Mouse (Mus musculus) MEL (cell line): ENCODE results near the gene Tedc1.

Source experiments
- CTCF ChIP-seq, 3 experiments: IDR thresholded peaks in 2 of 3; conservative IDR thresholded peaks in 1 of 3; 2 replicates each; pipeline ENCODE4 v1.5.1; 2011 to 2012; ENCODE audit warnings: low read length in 3 of 3, low read depth in 2 of 3, mild to moderate bottlenecking in 2 of 3, improper control_type of control experiment in 1 of 3, inconsistent platforms in 1 of 3, mixed read lengths in 1 of 3, moderate library complexity in 1 of 3; ENCODE audit not compliant: control insufficient read depth in 1 of 3, insufficient read depth in 1 of 3, poor library complexity in 1 of 3, severe bottlenecking in 1 of 3
- E2F4 ChIP-seq: IDR thresholded peaks from 2 replicates; pipeline ENCODE4 v1.6.1; 2011; ENCODE audit warnings: low read depth, low read length, improper control_type of control experiment, borderline replicate concordance
- EP300 ChIP-seq, 2 experiments: IDR thresholded peaks; 2 replicates each; pipeline ENCODE4 v1.6.1; 2011; ENCODE audit warnings: improper control_type of control experiment in 2 of 2, low read length in 2 of 2, low read depth in 1 of 2, mild to moderate bottlenecking in 1 of 2
- GABPA ChIP-seq: IDR thresholded peaks from 2 replicates; pipeline ENCODE4 v1.6.1; 2012; ENCODE audit warnings: low read depth, mild to moderate bottlenecking, inconsistent platforms, low read length, improper control_type of control experiment, moderate library complexity
- MAFK ChIP-seq: IDR thresholded peaks from 2 replicates; pipeline ENCODE4 v1.6.1; 2011; ENCODE audit warnings: low read depth, mild to moderate bottlenecking, low read length, improper control_type of control experiment, borderline replicate concordance
- POLR2A ChIP-seq, 2 experiments: IDR thresholded peaks; 2 replicates each; pipeline ENCODE4 v1.6.1; 2011 to 2012; ENCODE audit warnings: low read length in 2 of 2, mild to moderate bottlenecking in 2 of 2, control low read depth in 1 of 2, improper control_type of control experiment in 1 of 2, low read depth in 1 of 2, moderate library complexity in 1 of 2; ENCODE audit not compliant: control insufficient read depth in 1 of 2, insufficient read depth in 1 of 2, poor library complexity in 1 of 2
- SIN3A ChIP-seq: IDR thresholded peaks from 2 replicates; pipeline ENCODE4 v1.6.1; 2012; ENCODE audit warnings: low read length, improper control_type of control experiment, inconsistent platforms

DNA sequence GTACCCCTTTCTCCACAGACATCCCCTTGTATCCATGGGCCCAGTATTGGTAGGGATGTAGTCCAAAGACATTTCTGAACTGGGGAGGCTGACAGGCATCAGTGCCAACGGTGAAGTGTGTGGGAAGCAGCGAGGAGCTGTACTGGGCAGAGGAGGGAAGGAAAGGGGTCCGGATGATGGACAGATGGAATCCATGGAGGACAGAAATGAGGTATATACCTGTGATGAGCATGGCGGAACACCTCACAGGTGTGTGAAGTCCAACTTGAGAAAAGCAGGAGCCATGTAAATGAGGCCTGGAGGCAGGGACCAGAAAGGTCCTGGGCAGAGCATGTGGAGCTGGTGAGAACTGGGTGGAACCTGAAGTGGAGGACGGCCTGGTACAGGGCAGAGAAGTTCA is 10.6 kb upstream of the Tedc1 start:
- TF ChIP-seq POLR2A (IDR thresholded peaks at IDR 0.05; ENCODE audit: control insufficient read depth in 1 of 2, insufficient read depth in 1 of 2, low read depth in 1 of 2, low read length in 2 of 2, poor library complexity in 1 of 2) (no peak; a peak in 1 of 4 replicates), CTCF (IDR thresholded peaks at IDR 0.05 in 2 of 3, conservative IDR thresholded peaks at IDR 0.05 in 1 of 3; ENCODE audit: control insufficient read depth in 1 of 3, insufficient read depth in 1 of 3, low read depth in 2 of 3, low read length in 3 of 3, poor library complexity in 1 of 3, severe bottlenecking in 1 of 3) (no peak), MAFK (no peak), E2F4 (no peak), SIN3A (no peak), EP300 (IDR thresholded peaks at IDR 0.05; ENCODE audit: low read depth in 1 of 2, low read length in 2 of 2) (no peak), GABPA (no peak)
